ENCODE assay signal across 19 mouse cellular contexts in the genomic region with DNA sequence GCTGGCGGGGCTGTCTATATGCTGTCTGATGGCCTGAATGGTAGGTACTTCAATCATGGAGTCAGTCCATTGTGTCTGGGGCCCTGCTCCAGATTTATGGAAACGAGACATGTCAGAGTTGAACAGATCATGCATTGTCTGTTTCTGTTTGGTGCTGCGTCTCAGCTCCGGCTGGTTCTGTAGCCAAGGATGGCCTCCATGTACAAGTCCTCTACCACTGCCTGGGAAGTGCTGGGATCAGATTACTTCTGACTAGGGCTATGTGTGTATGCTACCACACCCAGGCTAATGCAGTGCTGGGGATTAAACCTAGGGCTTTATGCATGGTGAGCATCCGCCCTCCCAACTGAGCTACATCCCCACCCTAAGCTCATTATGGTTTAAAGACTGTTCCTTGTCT.
DNase-seq lines count a peak whose midpoint lies in the region; ATAC-seq and TF ChIP-seq lines count a peak whose summit lies in the region.
"Had no signal": no experiment of that assay in that cellular context is flagged by ENCODE, and none has a peak within 500 bp of the region (broad histone marks: within the 10 kb centered on the region; RNA-seq: fewer than 3 reads in every experiment).

No protein-coding gene starts in this region.

- TF ChIP-seq POLR2A in ES-Bruce4 (IDR thresholded peaks at IDR 0.05; ENCODE audit: insufficient read depth, low read length) = no peak

- no peak for TF ChIP-seq EP300 in ES-Bruce4 (IDR thresholded peaks at IDR 0.05; ENCODE audit: insufficient read depth, low read depth, low read length)

- ATAC-seq in heart, embryonic 15.5 days (replicated peaks; ENCODE audit: insufficient number of reproducible peaks, insufficient read depth, low FRiP score, low read depth) = no peak
- ATAC-seq: forebrain, embryonic 15.5 days; intestine, embryonic 15.5 days had no signal

- DNase-seq in heart, postnatal 4 days = no peak
- peak; percentile 62 for DNase-seq in ZHBTc4 (ENCODE audit: low read depth, low spot score)
- no peak for DNase-seq in adrenal gland, postnatal 25 days
- DNase-seq in cerebellum, postnatal 25 days = no peak
- DNase-seq: adrenal gland, postnatal 10 days; cerebellum, adult 11-12 months; cerebellum, postnatal 14 days; gastrocnemius, postnatal 14 days; heart, postnatal 10 days; kidney, adult 18-20 months had no signal

- 93% methylated on average over 5 of the region's 5 CpGs for WGBS in heart, embryonic 15.5 days

- H3K4me1 ChIP-seq in heart, embryonic 15.5 days (replicated peaks) = peaks cover 13% of the 10 kb centered on the region
- H3K4me1 ChIP-seq in E14TG2a.4 (replicated peaks; ENCODE audit: low read depth, low read length) (peaks cover 78% of the 10 kb centered on the region), ES-Bruce4 (ENCODE audit: control insufficient read depth, insufficient read depth, low read length) (peaks cover 5% of the 10 kb centered on the region)
- H3K4me1 ChIP-seq: embryonic facial prominence, embryonic 12.5 days; forebrain, embryonic 15.5 days; intestine, embryonic 15.5 days had no signal

- H3K36me3 ChIP-seq in heart, embryonic 15.5 days = no peaks in the 10 kb centered on the region
- H3K36me3 ChIP-seq in E14TG2a.4 (ENCODE audit: insufficient read depth, low read length) (peaks cover 39% of the 10 kb centered on the region), ES-Bruce4 (ENCODE audit: control insufficient read depth, insufficient read depth, low read length, poor library complexity, severe bottlenecking) (peaks cover 15% of the 10 kb centered on the region)
- H3K36me3 ChIP-seq: embryonic facial prominence, embryonic 12.5 days; forebrain, embryonic 15.5 days; heart, embryonic 12.5 days; hindbrain, embryonic 10.5 days; intestine, embryonic 15.5 days had no signal

- H3K27me3 ChIP-seq in heart, embryonic 15.5 days = no peaks in the 10 kb centered on the region
- no peaks in the 10 kb centered on the region for H3K27me3 ChIP-seq in E14TG2a.4 (ENCODE audit: insufficient read depth, low read length)
- H3K27me3 ChIP-seq in ES-Bruce4 (ENCODE audit: control insufficient read depth, insufficient read depth, low read length, poor library complexity, severe bottlenecking) = no peaks in the 10 kb centered on the region
- H3K27me3 ChIP-seq: embryonic facial prominence, embryonic 12.5 days; forebrain, embryonic 15.5 days; heart, embryonic 12.5 days; intestine, embryonic 15.5 days had no signal

- H3K9me3 ChIP-seq in heart, embryonic 15.5 days (replicated peaks) = no peaks in the 10 kb centered on the region
- H3K9me3 ChIP-seq in E14TG2a.4 (ENCODE audit: low read length) = peaks cover 13% of the 10 kb centered on the region
- peaks cover 8% of the 10 kb centered on the region for H3K9me3 ChIP-seq in ES-Bruce4 (replicated peaks; ENCODE audit: control insufficient read depth, insufficient read depth, low read length, poor library complexity, severe bottlenecking)
- H3K9me3 ChIP-seq: embryonic facial prominence, embryonic 12.5 days; forebrain, embryonic 15.5 days; heart, embryonic 12.5 days; hindbrain, embryonic 10.5 days; intestine, embryonic 15.5 days had no signal

- no peak overlapping the region for H3K9ac ChIP-seq in heart, embryonic 15.5 days
- no peak overlapping the region for H3K9ac ChIP-seq in ES-Bruce4 (ENCODE audit: low read depth, poor library complexity, severe bottlenecking)
- H3K9ac ChIP-seq: embryonic facial prominence, embryonic 12.5 days; forebrain, embryonic 15.5 days; heart, embryonic 12.5 days; hindbrain, embryonic 14.5 days; intestine, embryonic 15.5 days had no signal

- no peak overlapping the region for H3K4me3 ChIP-seq in heart, embryonic 15.5 days
- peak overlapping the region; percentile 21; the same call in 1 of the 2 replicates for H3K4me3 ChIP-seq in E14TG2a.4 (replicated peaks; ENCODE audit: low read length)
- H3K4me3 ChIP-seq in ES-Bruce4 (ENCODE audit: low read depth, low read length) = no peak overlapping the region
- H3K4me3 ChIP-seq: embryonic facial prominence, embryonic 12.5 days; forebrain, embryonic 15.5 days; heart, embryonic 12.5 days; hindbrain, embryonic 10.5 days; intestine, embryonic 15.5 days had no signal

- H3K27ac ChIP-seq in heart, embryonic 15.5 days = peak overlapping the region; percentile 80; the same call in 1 of the 2 replicates
- peak overlapping the region; percentile 54 for H3K27ac ChIP-seq in ES-Bruce4 (ENCODE audit: insufficient read depth, low read length)
- H3K27ac ChIP-seq: embryonic facial prominence, embryonic 12.5 days; forebrain, embryonic 15.5 days; hindbrain, embryonic 10.5 days; hindbrain, embryonic 14.5 days; intestine, embryonic 15.5 days had no signal

- TF ChIP-seq CTCF in E14TG2a.4 (conservative IDR thresholded peaks at IDR 0.05; ENCODE audit: low read length) (no peak), ES-Bruce4 (IDR thresholded peaks at IDR 0.05; ENCODE audit: low read depth, low read length) (no peak)

- no peak overlapping the region for H3K4me2 ChIP-seq in heart, embryonic 15.5 days
- H3K4me2 ChIP-seq: embryonic facial prominence, embryonic 12.5 days; forebrain, embryonic 15.5 days; heart, embryonic 12.5 days; hindbrain, embryonic 14.5 days; intestine, embryonic 15.5 days had no signal
